Mouse (Mus musculus): ENCODE data around the gene Gm26566.

- TF ChIP-seq POLR2A (IDR thresholded peaks at IDR 0.05; ENCODE audit: low read depth, low read length) (no peak), CTCF (IDR thresholded peaks at IDR 0.05; ENCODE audit: extremely low read depth, insufficient read depth, insufficient read length, insufficient replicate concordance) (no peak)
These were observed 41.2 kb upstream of the Gm26566 start for GRCm38 (mm10) chr4:88680362-88680761.

All from spleen, adult 2 months (tissue).